Mouse (Mus musculus) urinary bladder, postnatal 14 days (tissue): ENCODE data around the gene Helz2.

Source experiments
- DNase-seq: peaks from one replicate; pipeline ENCODE4 v3.0.0; 2021; ENCODE audit warnings: low spot score

The Helz2 gene

GRCm38 (mm10) chr2:181238091-181238610, 3.7 kb downstream of the Helz2 start:
- no peak for DNase-seq

GRCm38 (mm10) chr2:181237251-181238014, 4.4 kb downstream of the Helz2 start:
- no peak for DNase-seq

- DNase-seq, result no peak
Measured at GRCm38 (mm10) chr2:181235681-181236566, 5.9 kb downstream of the Helz2 start.

GRCm38 (mm10) chr2:181234680-181235079, 7.1 kb downstream of the Helz2 start:
- no peak for DNase-seq

- no peak for DNase-seq
Measured at GRCm38 (mm10) chr2:181233443-181233842, 8.4 kb downstream of the Helz2 start.

GRCm38 (mm10) chr2:181231171-181231570, 10.7 kb downstream of the Helz2 start:
- DNase-seq, result no peak

- no peak for DNase-seq
Measured at GRCm38 (mm10) chr2:181228335-181228734, 13.5 kb downstream of the Helz2 start.

- no peak for DNase-seq
Measured at GRCm38 (mm10) chr2:181227122-181227521, 14.7 kb downstream of the Helz2 start.

GRCm38 (mm10) chr2:181224994-181225393, 16.8 kb downstream of the Helz2 start:
- no peak for DNase-seq

- no peak for DNase-seq
Measured at GRCm38 (mm10) chr2:181220361-181220760, 21.5 kb downstream of the Helz2 start.

- DNase-seq, result peak; percentile 76
Measured at GRCm38 (mm10) chr2:181219538-181220216, 22.1 kb downstream of the Helz2 start, which contains the start of gene Fndc11. Fndc11 (plus strand) TSS chr2:181220013.

GRCm38 (mm10) chr2:181218881-181219485, 22.8 kb downstream of the Helz2 start:
- no peak for DNase-seq

GRCm38 (mm10) chr2:181216037-181216436, 25.8 kb downstream of the Helz2 start:
- DNase-seq, result no peak

GRCm38 (mm10) chr2:181213021-181213445, 28.8 kb downstream of the Helz2 start, which contains the start of gene Srms:
Srms (minus strand) TSS chr2:181213185.
- DNase-seq, result peak; percentile 20

- no peak for DNase-seq
Measured at GRCm38 (mm10) chr2:181212389-181213020, 29.3 kb downstream of the Helz2 start.

GRCm38 (mm10) chr2:181206118-181206517, 35.7 kb downstream of the Helz2 start:
- no peak for DNase-seq

GRCm38 (mm10) chr2:181205678-181206077, 36.1 kb downstream of the Helz2 start:
- DNase-seq, result no peak

- DNase-seq, result no peak
Measured at GRCm38 (mm10) chr2:181202886-181203285, 38.9 kb downstream of the Helz2 start.

GRCm38 (mm10) chr2:181202422-181202821, 39.4 kb downstream of the Helz2 start, which contains the start of gene Ptk6:
Ptk6 (minus strand) TSS chr2:181202789.
- no peak for DNase-seq

GRCm38 (mm10) chr2:181201606-181202005, 40.2 kb downstream of the Helz2 start:
- DNase-seq, result no peak
